Comparison of ENCODE assay signal across 25 mouse cellular contexts in the genomic region with DNA sequence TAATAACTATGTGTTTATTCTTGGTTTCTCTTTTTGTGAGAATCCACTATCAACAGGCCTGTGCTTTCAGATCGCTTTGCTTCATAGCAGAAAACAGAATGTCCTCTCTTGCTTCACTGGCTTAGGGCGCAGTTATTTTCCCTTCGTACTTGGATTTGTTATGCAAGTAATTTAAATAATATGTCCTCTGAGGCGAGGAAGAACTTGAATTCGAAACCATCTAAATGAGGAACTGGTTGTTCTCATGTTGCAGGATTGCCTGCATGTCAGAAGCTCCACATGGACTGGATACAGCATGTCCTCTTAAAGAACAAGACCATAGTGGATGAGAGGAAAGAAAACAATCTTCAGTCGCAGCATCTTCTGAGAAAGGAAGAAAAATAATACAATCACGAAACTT.
A peak's percentile ranks its signal among the peaks of the same experiment; 100 is the strongest.
DNase-seq lines count a peak whose midpoint lies in the region; ATAC-seq and TF ChIP-seq lines count a peak whose summit lies in the region.
"Had no signal": no experiment of that assay in that cellular context is flagged by ENCODE, and none has a peak within 500 bp of the region (broad histone marks: within the 10 kb centered on the region; RNA-seq: fewer than 3 reads in every experiment).

No protein-coding gene starts in this region.

- H3K9me3 ChIP-seq in liver, embryonic 11.5 days (ENCODE audit: control insufficient read depth, low read length): no peaks in the 10 kb centered on the region
- H3K9me3 ChIP-seq in MEL (replicated peaks; ENCODE audit: insufficient read depth, low read length): no peaks in the 10 kb centered on the region
- H3K9me3 ChIP-seq: embryonic facial prominence, embryonic 13.5 days; embryonic facial prominence, embryonic 15.5 days; forebrain, embryonic 10.5 days; forebrain, embryonic 12.5 days; G1E had no signal

- H3K4me1 ChIP-seq in liver, adult 2 months (ENCODE audit: control insufficient read depth, insufficient read depth, low read length): no peaks in the 10 kb centered on the region
- H3K4me1 ChIP-seq in liver, embryonic 11.5 days (replicated peaks; ENCODE audit: control insufficient read depth, insufficient read depth, low read length): no peaks in the 10 kb centered on the region
- no peaks in the 10 kb centered on the region for H3K4me1 ChIP-seq in MEL (ENCODE audit: control insufficient read depth in 1 of 2, insufficient read depth in 2 of 2, low read length in 2 of 2)
- H3K4me1 ChIP-seq: embryonic facial prominence, embryonic 13.5 days; embryonic facial prominence, embryonic 15.5 days; forebrain, embryonic 10.5 days; forebrain, embryonic 12.5 days had no signal

- DNase-seq in liver, adult 2 months (ENCODE audit: extremely low read depth, low read depth, low spot score): peak; percentile 9
- no peak for DNase-seq in liver, embryonic 11.5 days (ENCODE audit: low spot score)
- peak; percentile 18 for DNase-seq in MEL (ENCODE audit: low read depth, low spot score)
- DNase-seq in neural tube, embryonic 10.5 days (ENCODE audit: extremely low spot score, low spot score): no peak
- no peak for DNase-seq in T-cell, adult 2 months (ENCODE audit: low spot score)
- no peak for DNase-seq in heart, adult 9 months (ENCODE audit: low spot score in 2 of 2)
- DNase-seq: adrenal gland, adult 8-10 months; adrenal gland, postnatal 14 days; adrenal gland, postnatal 36 days; cerebellum, adult 11-12 months; cerebellum, adult 2 months; cerebellum, adult 9-10 months; cerebellum, postnatal 14 days; cerebellum, postnatal 36 days; embryo, embryonic 11 days had no signal

- H3K4me3 ChIP-seq in liver, adult 2 months (ENCODE audit: insufficient read depth, low read depth, low read length): no peak overlapping the region
- H3K4me3 ChIP-seq in liver, embryonic 11.5 days (ENCODE audit: low read depth, low read length): no peak overlapping the region
- H3K4me3 ChIP-seq in MEL (ENCODE audit: control insufficient read depth in 1 of 2, insufficient read depth in 1 of 2, low read depth in 2 of 2, low read length in 2 of 2): peak overlapping the region; percentile 8 to 11; a peak in 1 of 4 replicates
- H3K4me3 ChIP-seq: embryonic facial prominence, embryonic 13.5 days; embryonic facial prominence, embryonic 15.5 days; erythroblast, embryonic 14.5 days; forebrain, embryonic 10.5 days; forebrain, embryonic 12.5 days had no signal

- H3K27me3 ChIP-seq in liver, adult 2 months (ENCODE audit: control insufficient read depth, insufficient read depth, low read length): no peaks in the 10 kb centered on the region
- H3K27me3 ChIP-seq in liver, embryonic 11.5 days (replicated peaks; ENCODE audit: control insufficient read depth, insufficient read depth, low read length): no peaks in the 10 kb centered on the region
- H3K27me3 ChIP-seq in MEL (ENCODE audit: control insufficient read depth in 1 of 2, insufficient read depth in 2 of 2, low read length in 2 of 2): peaks cover 0 to 3% of the 10 kb centered on the region in 2 experiments; a peak in 2 of 4 replicates
- H3K27me3 ChIP-seq: embryonic facial prominence, embryonic 13.5 days; embryonic facial prominence, embryonic 15.5 days; forebrain, embryonic 12.5 days had no signal

- TF ChIP-seq RAD21 in MEL (IDR thresholded peaks at IDR 0.05; ENCODE audit: low read depth, low read length): no peak

- no peak for ATAC-seq in liver, embryonic 11.5 days (replicated peaks; ENCODE audit: low FRiP score)
- ATAC-seq in megakaryocyte progenitor cell, adult 5-6 weeks (replicated peaks; ENCODE audit: poor library complexity): peak; percentile 37; the same call in 1 of the 2 replicates
- ATAC-seq: activated CD4-positive, CD25-positive, alpha-beta regulatory T cell, adult 4 months; forebrain, embryonic 14.5 days; forebrain, embryonic 16.5 days had no signal

- H3K9ac ChIP-seq in liver, adult 2 months (ENCODE audit: low read depth, low read length): no peak overlapping the region
- no peak overlapping the region for H3K9ac ChIP-seq in liver, embryonic 11.5 days (ENCODE audit: low read depth, low read length)
- H3K9ac ChIP-seq in MEL (ENCODE audit: control insufficient read depth, low read depth, low read length, poor library complexity, severe bottlenecking): no peak overlapping the region
- H3K9ac ChIP-seq: embryonic facial prominence, embryonic 13.5 days; embryonic facial prominence, embryonic 15.5 days; forebrain, embryonic 12.5 days had no signal

- WGBS in liver, adult 2 months: 75% methylated on average over 7 of the region's 7 CpGs
- 75% methylated on average over 7 of the region's 7 CpGs for WGBS in liver, embryonic 11.5 days

- H3K79me2 ChIP-seq in liver, adult 2 months (ENCODE audit: control insufficient read depth, insufficient read depth, low read length): no peaks in the 10 kb centered on the region
- H3K79me2 ChIP-seq in MEL (ENCODE audit: control insufficient read depth, insufficient read depth, low read length, poor library complexity): no peaks in the 10 kb centered on the region

- no peak overlapping the region for H3K4me2 ChIP-seq in liver, embryonic 11.5 days
- H3K4me2 ChIP-seq: embryonic facial prominence, embryonic 13.5 days; embryonic facial prominence, embryonic 15.5 days; forebrain, embryonic 12.5 days had no signal

- TF ChIP-seq CTCF in liver, adult 2 months (IDR thresholded peaks at IDR 0.05; ENCODE audit: low read depth, low read length): no peak
- no peak for TF ChIP-seq CTCF in MEL (IDR thresholded peaks at IDR 0.05 in 2 of 3, conservative IDR thresholded peaks at IDR 0.05 in 1 of 3; ENCODE audit: control insufficient read depth in 1 of 3, insufficient read depth in 1 of 3, low read depth in 2 of 3, low read length in 3 of 3, poor library complexity in 1 of 3, severe bottlenecking in 1 of 3)

- TF ChIP-seq POLR2A in liver, adult 2 months (IDR thresholded peaks at IDR 0.05; ENCODE audit: extremely low read depth, insufficient read depth, low read length): no peak
- TF ChIP-seq POLR2A in MEL (IDR thresholded peaks at IDR 0.05; ENCODE audit: control insufficient read depth in 1 of 2, insufficient read depth in 1 of 2, low read depth in 1 of 2, low read length in 2 of 2, poor library complexity in 1 of 2): no peak

- H3K27ac ChIP-seq in liver, adult 2 months (replicated peaks; ENCODE audit: insufficient read depth, low read depth, low read length): no peak overlapping the region
- no peak overlapping the region for H3K27ac ChIP-seq in liver, embryonic 11.5 days (ENCODE audit: low read depth, low read length)
- H3K27ac ChIP-seq in MEL (ENCODE audit: control insufficient read depth, low read depth, low read length): no peak overlapping the region
- H3K27ac ChIP-seq: embryonic facial prominence, embryonic 13.5 days; embryonic facial prominence, embryonic 15.5 days; forebrain, embryonic 10.5 days; forebrain, embryonic 12.5 days had no signal

- no peak for TF ChIP-seq EP300 in MEL (IDR thresholded peaks at IDR 0.05; ENCODE audit: low read depth in 1 of 2, low read length in 2 of 2)

- H3K36me3 ChIP-seq in liver, adult 2 months (ENCODE audit: control insufficient read depth, insufficient read depth, low read length): no peaks in the 10 kb centered on the region
- no peaks in the 10 kb centered on the region for H3K36me3 ChIP-seq in liver, embryonic 11.5 days (ENCODE audit: control insufficient read depth, insufficient read depth, low read length)
- no peaks in the 10 kb centered on the region for H3K36me3 ChIP-seq in MEL (ENCODE audit: control insufficient read depth in 1 of 2, insufficient read depth in 2 of 2, low read length in 2 of 2)
- H3K36me3 ChIP-seq: embryonic facial prominence, embryonic 13.5 days; embryonic facial prominence, embryonic 15.5 days; forebrain, embryonic 10.5 days; forebrain, embryonic 12.5 days; G1E had no signal

TF ChIP-seq in MEL, 35 proteins besides CTCF, POLR2A, EP300 and RAD21:
- TF ChIP-seq TBP (IDR thresholded peaks at IDR 0.05; ENCODE audit: low read depth, low read length) (no peak), POLR2AphosphoS2 (IDR thresholded peaks at IDR 0.05; ENCODE audit: low read length) (no peak), ZKSCAN1 (IDR thresholded peaks at IDR 0.05; ENCODE audit: low read depth, low read length) (no peak), GATA1 (IDR thresholded peaks at IDR 0.05; ENCODE audit: low read depth, low read length) (no peak), HCFC1 (IDR thresholded peaks at IDR 0.05; ENCODE audit: low read depth, low read length) (no peak), RCOR1 (IDR thresholded peaks at IDR 0.05; ENCODE audit: low read depth, low read length) (no peak), USF2 (IDR thresholded peaks at IDR 0.05; ENCODE audit: borderline replicate concordance in 1 of 2, insufficient read depth in 1 of 2, low read depth in 1 of 2, low read length in 2 of 2) (no peak), SMC3 (IDR thresholded peaks at IDR 0.05; ENCODE audit: low read depth, low read length) (no peak), MAFK (IDR thresholded peaks at IDR 0.05; ENCODE audit: borderline replicate concordance, low read depth, low read length) (no peak), MXI1 (IDR thresholded peaks at IDR 0.05; ENCODE audit: low read depth, low read length) (no peak), MYC (IDR thresholded peaks at IDR 0.05; ENCODE audit: low read depth, low read length) (no peak)

Comparison
In these comparisons a context has a peak if more than half of its experiments do, and no peak if none do; other contexts are left out.
1. DNase-seq: peak in liver, adult 2 months (single experiment) and MEL (single experiment); none in liver, embryonic 11.5 days (single experiment), neural tube, embryonic 10.5 days (single experiment), T-cell, adult 2 months (single experiment) and heart, adult 9 months (0 of 2).
2. H3K4me3 ChIP-seq: peak in MEL (2 of 2); none in liver, adult 2 months (single experiment) and liver, embryonic 11.5 days (single experiment).